Comparison of ENCODE assay signal across 25 mouse cellular contexts in genomic region chr10:83600650-83601049, GRCm38 (mm10). TPM values are rescaled to one million over a fixed set of nuclear protein-coding genes. Genes with fewer than 3 reads are reported as not detected.
A peak's percentile ranks its signal among the peaks of the same experiment; 100 is the strongest.
DNase-seq lines count a peak whose midpoint lies in the region; ATAC-seq and TF ChIP-seq lines count a peak whose summit lies in the region.
"Had no signal": no experiment of that assay in that cellular context is flagged by ENCODE, and none has a peak within 500 bp of the region (broad histone marks: within the 10 kb centered on the region; RNA-seq: fewer than 3 reads in every experiment).

No protein-coding gene starts in this region.

- no peaks in the 10 kb centered on the region for H3K9me3 ChIP-seq in liver, embryonic 11.5 days (ENCODE audit: control insufficient read depth, low read length)
- no peaks in the 10 kb centered on the region for H3K9me3 ChIP-seq in liver, postnatal 0 days (ENCODE audit: low read length)
- no peaks in the 10 kb centered on the region for H3K9me3 ChIP-seq in heart, postnatal 0 days (replicated peaks; ENCODE audit: control insufficient read depth, low read length)
- H3K9me3 ChIP-seq: embryonic facial prominence, embryonic 10.5 days; embryonic facial prominence, embryonic 15.5 days; hindbrain, embryonic 10.5 days; hindbrain, embryonic 15.5 days; limb, embryonic 12.5 days; megakaryocyte, embryonic 14.5 days; midbrain, embryonic 12.5 days had no signal

- no peak overlapping the region for H3K9ac ChIP-seq in liver, embryonic 11.5 days (ENCODE audit: low read depth, low read length)
- no peak overlapping the region for H3K9ac ChIP-seq in liver, postnatal 0 days (replicated peaks)
- no peak overlapping the region for H3K9ac ChIP-seq in heart, postnatal 0 days (replicated peaks; ENCODE audit: low read depth, low read length)
- H3K9ac ChIP-seq: embryonic facial prominence, embryonic 15.5 days; hindbrain, embryonic 15.5 days; limb, embryonic 12.5 days; midbrain, embryonic 12.5 days had no signal

- TF ChIP-seq CTCF in liver, postnatal 0 days (IDR thresholded peaks at IDR 0.05; ENCODE audit: low read depth): no peak
- TF ChIP-seq CTCF in heart, postnatal 0 days (IDR thresholded peaks at IDR 0.05; ENCODE audit: low read depth): no peak

- no peaks in the 10 kb centered on the region for H3K4me1 ChIP-seq in liver, embryonic 11.5 days (replicated peaks; ENCODE audit: control insufficient read depth, insufficient read depth, low read length)
- H3K4me1 ChIP-seq in liver, postnatal 0 days (ENCODE audit: insufficient read depth): no peaks in the 10 kb centered on the region
- H3K4me1 ChIP-seq in heart, postnatal 0 days (ENCODE audit: control insufficient read depth, insufficient read depth): peaks cover 7% of the 10 kb centered on the region; the same call in 1 of the 2 replicates
- H3K4me1 ChIP-seq: embryonic facial prominence, embryonic 10.5 days; embryonic facial prominence, embryonic 15.5 days; hindbrain, embryonic 15.5 days; limb, embryonic 12.5 days; megakaryocyte, embryonic 14.5 days had no signal

- peaks cover 19% of the 10 kb centered on the region for H3K36me3 ChIP-seq in liver, embryonic 11.5 days (ENCODE audit: control insufficient read depth, insufficient read depth, low read length)
- peaks cover 46% of the 10 kb centered on the region for H3K36me3 ChIP-seq in liver, postnatal 0 days (replicated peaks; ENCODE audit: insufficient read depth, low read length)
- H3K36me3 ChIP-seq in heart, postnatal 0 days (replicated peaks; ENCODE audit: control insufficient read depth, insufficient read depth, low read length): peaks cover 61% of the 10 kb centered on the region

- no peak for TF ChIP-seq EP300 in liver, postnatal 0 days (IDR thresholded peaks at IDR 0.05; ENCODE audit: low read depth)
- TF ChIP-seq EP300 in heart, postnatal 0 days (IDR thresholded peaks at IDR 0.05; ENCODE audit: low read depth): no peak

- H3K27ac ChIP-seq in liver, embryonic 11.5 days (ENCODE audit: low read depth, low read length): no peak overlapping the region
- H3K27ac ChIP-seq in liver, postnatal 0 days (ENCODE audit: low read depth): no peak overlapping the region
- H3K27ac ChIP-seq in heart, postnatal 0 days (ENCODE audit: low read depth): no peak overlapping the region
- H3K27ac ChIP-seq: embryonic facial prominence, embryonic 10.5 days; embryonic facial prominence, embryonic 15.5 days; hindbrain, embryonic 10.5 days; hindbrain, embryonic 15.5 days; limb, embryonic 12.5 days; midbrain, embryonic 12.5 days had no signal

- no peak for ATAC-seq in liver, embryonic 11.5 days (replicated peaks; ENCODE audit: low FRiP score)
- no peak for ATAC-seq in liver, postnatal 0 days
- ATAC-seq in heart, postnatal 0 days (ENCODE audit: insufficient read depth, low read depth): peak; percentile 39
- ATAC-seq: CD4-positive, CD25-positive, alpha-beta regulatory T cell, adult 4 months; forebrain, embryonic 14.5 days; inflammation-experienced regulatory T-cells, adult 6 months had no signal

- H3K4me3 ChIP-seq in liver, embryonic 11.5 days (ENCODE audit: low read depth, low read length): no peak overlapping the region
- no peak overlapping the region for H3K4me3 ChIP-seq in liver, postnatal 0 days (ENCODE audit: low read depth, low read length)
- no peak overlapping the region for H3K4me3 ChIP-seq in heart, postnatal 0 days (ENCODE audit: low read depth, low read length)
- H3K4me3 ChIP-seq: embryonic facial prominence, embryonic 10.5 days; embryonic facial prominence, embryonic 15.5 days; hindbrain, embryonic 10.5 days; hindbrain, embryonic 15.5 days; limb, embryonic 12.5 days; megakaryocyte, embryonic 14.5 days; midbrain, embryonic 12.5 days had no signal

- WGBS in liver, embryonic 11.5 days: 92% methylated on average over 11 of the region's 11 CpGs
- WGBS in liver, postnatal 0 days (ENCODE audit: insufficient replicate concordance): 90% methylated on average over 11 of the region's 11 CpGs
- WGBS in heart, postnatal 0 days: 55% methylated on average over 11 of the region's 11 CpGs

- peak; percentile 41 for DNase-seq in gastrocnemius, adult 18-20 months (ENCODE audit: low spot score)
- no peak for DNase-seq in gastrocnemius, adult 8-10 months (ENCODE audit: low spot score in 2 of 2)
- peak; percentile 1 for DNase-seq in liver, embryonic 11.5 days (ENCODE audit: low spot score)
- no peak for DNase-seq in liver, postnatal 0 days
- no peak for DNase-seq in heart, postnatal 0 days (ENCODE audit: low spot score)
- DNase-seq in right cerebral cortex, adult 18-20 months: no peak
- no peak for DNase-seq in adrenal gland, adult 2 months
- DNase-seq: adrenal gland, postnatal 25 days; cerebellum, postnatal 14 days; kidney, adult 11 months; kidney, postnatal 25 days; lung, postnatal 4 days; retina, postnatal 1 day; right cerebral cortex, postnatal 25 days; thymus, postnatal 14 days had no signal

- no peak overlapping the region for H3K4me2 ChIP-seq in liver, embryonic 11.5 days
- no peak overlapping the region for H3K4me2 ChIP-seq in liver, postnatal 0 days (ENCODE audit: low read depth, low read length)
- no peak overlapping the region for H3K4me2 ChIP-seq in heart, postnatal 0 days (ENCODE audit: low read depth, low read length)
- H3K4me2 ChIP-seq: embryonic facial prominence, embryonic 15.5 days; hindbrain, embryonic 15.5 days; limb, embryonic 12.5 days; midbrain, embryonic 12.5 days had no signal

- no peaks in the 10 kb centered on the region for H3K27me3 ChIP-seq in liver, embryonic 11.5 days (replicated peaks; ENCODE audit: control insufficient read depth, insufficient read depth, low read length)
- no peaks in the 10 kb centered on the region for H3K27me3 ChIP-seq in liver, postnatal 0 days (ENCODE audit: insufficient read depth, low read length)
- H3K27me3 ChIP-seq in heart, postnatal 0 days (ENCODE audit: control insufficient read depth, insufficient read depth, low read length): no peaks in the 10 kb centered on the region
- H3K27me3 ChIP-seq: embryonic facial prominence, embryonic 15.5 days; hindbrain, embryonic 15.5 days; limb, embryonic 12.5 days; megakaryocyte, embryonic 14.5 days; midbrain, embryonic 12.5 days had no signal

RNA-seq across cellular contexts. Expression of gene Appl2, which starts 47.9 kb away (rescaled TPM):
- 10 to 100 TPM; 17.8 to 18.4 TPM for total RNA-seq in gastrocnemius, adult 18-20 months (2021)
- 10 to 100 TPM; 15.9 to 18.4 (median 17.7) TPM for total RNA-seq in gastrocnemius, adult 8-10 months (2022)
- polyA plus RNA-seq in liver, embryonic 11.5 days (2014; fragmentation: Nextera tagmentation; extraction: Ambion mirVana): 26.8 and 29.9 TPM in 2 replicates
- polyA plus RNA-seq in liver, postnatal 0 days (2015; fragmentation: Nextera tagmentation; extraction: Ambion mirVana): 7.8 and 9.2 TPM in 2 replicates
- total RNA-seq in heart, postnatal 0 days (2014; rRNA removed; ENCODE audit: low replicate concordance): 19.7 and 39.9 TPM in 2 replicates
- polyA plus RNA-seq in heart, postnatal 0 days (2015; fragmentation: Nextera tagmentation; extraction: Ambion mirVana): 25.4 and 30.6 TPM in 2 replicates
- 100 to 1,000 TPM in 1 of 2 experiments, 10 to 100 TPM in 1; 51.2 to 190 TPM for total RNA-seq in adrenal gland, adult 2 months (2021)
- 244 and 584 TPM in 2 replicates for polyA plus RNA-seq in adrenal gland, adult 2 months (2012; rRNA removed)

RNA-seq across cellular contexts. Expression of gene Washc4, which starts 57.1 kb away (rescaled TPM):
- total RNA-seq in gastrocnemius, adult 18-20 months (2021): 1 to 10 TPM; 8.7 to 9.0 TPM
- 1 to 10 TPM; 7.0 to 9.4 (median 7.8) TPM for total RNA-seq in gastrocnemius, adult 8-10 months (2022)
- 27.5 and 31.0 TPM in 2 replicates for polyA plus RNA-seq in liver, embryonic 11.5 days (2014; fragmentation: Nextera tagmentation; extraction: Ambion mirVana)
- 6.5 and 9.2 TPM in 2 replicates for polyA plus RNA-seq in liver, postnatal 0 days (2015; fragmentation: Nextera tagmentation; extraction: Ambion mirVana)
- 7.9 and 13.2 TPM in 2 replicates for total RNA-seq in heart, postnatal 0 days (2014; rRNA removed; ENCODE audit: low replicate concordance)
- polyA plus RNA-seq in heart, postnatal 0 days (2015; fragmentation: Nextera tagmentation; extraction: Ambion mirVana): 15.1 and 17.1 TPM in 2 replicates
- 10 to 100 TPM; 24.5 to 29.8 TPM for total RNA-seq in adrenal gland, adult 2 months (2021)
- 0.56 and 0.59 TPM in 2 replicates for polyA plus RNA-seq in adrenal gland, adult 2 months (2012; rRNA removed)

Comparison
In these comparisons a context has a peak if more than half of its experiments do, and no peak if none do; other contexts are left out.
1. DNase-seq: peak in gastrocnemius, adult 18-20 months (single experiment) and liver, embryonic 11.5 days (single experiment); none in gastrocnemius, adult 8-10 months (0 of 2), liver, postnatal 0 days (single experiment), heart, postnatal 0 days (single experiment), right cerebral cortex, adult 18-20 months (single experiment) and adrenal gland, adult 2 months (single experiment).